Mouse (Mus musculus) layer of hippocampus, postnatal 36 days (tissue): ENCODE results near the gene Tmem132d. TPM values are rescaled to one million over a fixed set of nuclear protein-coding genes. Genes with fewer than 3 reads are reported as not detected.

ENCODE experiments used
- DNase-seq, 2 experiments: peaks; one replicate each; pipeline ENCODE4 v3.0.0; 2022
- total RNA-seq, 2 experiments: library from RNA; stranded (reverse); gene quantifications; 2 replicates each; pipeline ENCODE4 v1.2.3; 2021

Tmem132d gene
- total RNA-seq, 2 experiments from 2014 or later = 14.6 to 20.2 TPM

DNA sequence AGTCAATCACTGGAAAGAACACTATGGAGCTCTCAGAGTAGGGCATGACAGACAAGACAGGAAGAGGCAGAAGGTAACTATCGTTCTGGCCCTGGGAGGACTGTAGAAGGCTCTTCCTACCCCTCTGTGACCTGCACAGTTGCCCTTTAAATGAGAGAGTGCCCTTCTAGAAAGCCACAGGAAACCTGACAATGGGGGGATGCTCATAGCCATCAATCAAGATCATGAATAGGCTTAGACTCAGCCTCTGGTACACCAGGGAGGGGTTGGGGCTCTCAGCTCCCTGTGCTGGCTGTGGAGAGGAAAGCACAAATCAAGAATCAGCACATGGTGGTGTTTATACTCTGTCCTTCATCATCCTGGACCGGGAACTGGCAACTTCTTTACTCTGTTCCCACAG is 227.2 kb downstream of the Tmem132d start:
- no peak for DNase-seq

DNA sequence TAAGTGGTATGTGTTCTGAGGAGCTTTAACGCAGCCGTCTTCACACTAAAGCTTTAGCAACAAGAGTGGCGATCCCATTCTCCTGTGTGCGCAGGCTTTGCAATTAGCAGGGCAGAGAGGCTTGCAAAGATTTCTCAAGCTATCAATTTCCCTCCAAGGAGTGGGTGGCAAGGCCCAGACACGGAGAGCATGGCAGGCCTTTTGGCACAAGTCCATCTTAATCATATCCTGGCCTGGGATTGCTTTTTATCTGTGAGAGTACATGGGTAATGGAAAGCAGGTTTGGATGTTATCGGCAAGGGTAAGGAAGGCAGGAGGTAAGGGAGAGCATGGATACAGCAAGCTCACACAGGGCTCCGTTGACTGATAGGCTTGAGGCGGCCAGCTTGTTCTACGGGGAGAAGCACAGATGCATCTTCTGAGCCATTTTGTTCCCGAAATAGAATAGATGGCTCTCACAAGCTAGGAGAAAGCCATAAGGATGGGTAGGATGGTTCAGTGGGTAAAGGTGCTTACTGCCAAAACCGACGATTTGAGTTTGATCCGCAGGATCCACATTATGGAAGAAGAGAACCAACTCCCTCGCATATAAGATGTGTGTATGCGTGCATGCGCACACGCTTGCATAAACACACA is 228.1 kb downstream of the Tmem132d start:
- DNase-seq = no peak

DNA sequence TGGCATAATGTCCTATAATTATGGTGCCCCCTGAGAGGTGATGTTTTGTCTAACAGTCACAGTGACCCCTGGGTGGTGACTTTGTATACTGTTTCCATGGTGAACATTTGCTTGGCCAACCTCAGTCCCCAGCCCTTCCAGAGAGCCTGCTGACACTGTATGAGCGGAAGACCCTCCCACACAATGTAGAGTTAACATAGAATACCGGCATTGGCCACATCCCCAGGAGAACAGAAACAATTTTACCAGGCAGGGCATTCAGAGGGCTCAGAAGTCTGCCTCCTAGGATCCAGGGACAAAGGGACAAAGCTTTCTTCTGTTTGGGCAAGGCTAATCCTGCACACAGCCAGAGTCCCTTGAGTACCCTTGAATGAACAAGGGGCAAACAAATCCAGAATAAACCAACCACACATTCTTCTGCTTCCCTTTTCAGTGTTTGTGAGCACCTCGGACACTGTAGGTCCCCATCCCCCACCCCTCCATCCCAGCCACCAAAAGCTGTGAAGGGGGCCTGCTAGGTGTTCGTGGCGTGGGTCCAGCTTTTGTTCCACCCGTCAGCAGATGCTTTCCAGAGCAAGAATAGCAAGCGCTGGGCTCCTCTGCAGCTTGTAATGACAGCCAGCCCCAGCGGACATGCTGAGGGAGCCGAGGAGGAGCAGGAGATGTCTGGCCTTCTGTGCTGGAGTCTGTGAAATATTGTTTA is 228.8 kb downstream of the Tmem132d start:
- no peak for DNase-seq

DNA sequence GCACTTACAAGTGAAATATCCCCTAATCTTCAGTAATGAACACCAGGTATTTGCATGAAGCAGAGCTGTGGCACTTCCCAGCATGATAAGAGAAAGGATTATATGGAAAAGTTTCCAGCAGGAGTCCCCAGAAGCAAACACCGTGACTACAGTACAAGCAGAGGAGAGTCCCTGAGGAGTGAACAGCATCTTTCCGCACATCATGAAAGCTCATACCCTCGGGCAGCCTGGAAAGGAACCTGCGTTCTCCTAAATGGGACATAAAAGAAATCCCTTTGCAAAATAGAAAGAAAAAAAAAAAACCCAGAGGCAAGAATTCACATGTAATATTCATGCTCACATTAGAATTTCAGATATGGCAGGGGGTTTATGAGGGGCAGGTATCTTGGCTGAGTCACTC is 238.8 kb downstream of the Tmem132d start:
- DNase-seq = no peak

DNA sequence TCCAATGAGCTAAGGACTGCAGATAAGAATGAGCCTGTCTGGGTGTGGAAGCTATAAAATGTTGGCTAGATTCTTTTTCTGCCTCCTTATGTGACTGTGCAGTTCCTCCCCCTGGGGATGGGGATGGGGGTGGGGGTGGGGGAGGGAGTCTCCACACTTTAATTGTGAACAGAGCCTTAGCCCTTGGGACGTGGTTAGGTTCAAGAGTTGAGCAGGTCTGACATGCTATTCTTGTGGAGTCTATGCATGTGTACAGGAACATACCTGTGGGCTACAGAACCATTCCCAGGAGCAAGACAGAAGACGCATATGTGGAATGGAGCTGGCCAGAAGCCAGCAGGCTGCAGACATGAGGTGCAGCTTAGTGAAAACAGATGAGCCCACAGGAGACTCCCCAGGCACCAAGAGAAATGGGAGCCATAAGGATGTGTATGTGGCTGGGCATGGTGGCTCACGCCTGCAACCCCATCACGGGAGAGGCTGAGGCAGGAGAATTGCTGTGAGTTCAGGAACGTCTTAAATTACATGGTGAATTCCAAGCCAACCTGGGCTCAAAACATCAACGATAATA is 240.3 kb downstream of the Tmem132d start:
- no peak for DNase-seq

DNA sequence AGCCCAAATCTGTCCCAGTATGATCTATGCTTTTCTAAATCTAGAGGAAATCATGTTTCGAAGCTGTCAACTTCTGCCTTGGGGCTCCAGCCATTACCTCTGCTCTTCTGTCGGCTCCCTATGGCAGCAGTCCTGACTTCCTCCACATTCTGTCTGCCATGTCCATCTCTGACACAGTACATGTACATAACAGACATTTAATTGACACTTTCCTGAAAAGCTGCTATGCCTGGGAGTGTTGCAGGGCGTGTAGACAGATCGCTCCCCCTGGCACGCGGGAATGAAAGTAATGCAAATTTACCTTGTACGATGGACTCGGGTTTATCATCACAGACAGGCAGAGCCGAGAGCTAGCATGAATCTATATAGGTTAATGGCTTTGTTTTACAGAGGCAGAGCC is 241.2 kb downstream of the Tmem132d start:
- DNase-seq = no peak

DNA sequence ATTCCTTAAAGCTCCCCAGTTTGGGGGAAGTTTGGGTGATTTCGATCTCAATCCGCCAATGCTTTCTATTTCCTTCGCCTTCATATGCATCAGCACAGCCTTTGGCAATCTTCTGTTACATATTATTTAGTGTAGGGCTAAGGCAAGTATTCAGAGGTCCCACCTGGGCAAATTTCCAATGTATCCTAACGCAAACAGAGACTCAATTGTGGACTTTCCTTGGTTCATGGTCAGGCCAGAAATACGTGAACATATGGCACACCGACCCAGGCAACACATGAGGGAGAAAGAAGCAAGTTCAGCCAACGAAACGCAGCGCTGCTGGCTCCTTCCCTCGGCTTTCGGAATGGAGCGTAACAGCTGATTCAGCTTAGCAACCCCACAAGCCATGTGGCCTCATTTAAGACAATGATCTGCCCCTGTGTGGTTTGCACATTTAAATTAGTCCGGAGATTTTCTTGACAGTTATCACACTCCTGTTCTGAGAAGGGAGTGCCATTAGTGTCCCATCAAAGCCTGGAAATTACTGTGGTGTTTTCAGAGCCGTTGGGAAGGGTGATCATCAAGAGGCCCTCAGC is 242.5 kb downstream of the Tmem132d start:
- DNase-seq = no peak

DNA sequence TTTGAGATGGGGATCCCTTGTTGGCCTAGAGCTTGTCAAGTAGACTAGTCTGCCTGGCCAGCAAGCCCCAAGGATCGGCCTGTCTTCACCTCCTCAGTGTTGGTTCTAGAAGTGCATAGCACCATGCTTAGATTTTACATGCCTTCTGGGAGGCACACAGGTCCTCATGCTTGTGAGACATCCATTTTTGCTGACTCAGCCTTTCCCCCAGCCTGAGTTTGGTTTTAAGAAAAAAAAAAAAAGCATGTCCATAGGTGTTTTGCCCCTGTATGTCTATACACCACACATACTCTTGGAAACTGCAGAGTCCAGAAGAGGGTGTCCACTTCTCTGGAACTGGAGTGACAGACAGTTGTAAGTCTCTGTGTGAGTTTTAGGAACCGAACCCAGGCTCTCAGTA is 256.6 kb downstream of the Tmem132d start:
- no peak for DNase-seq

DNA sequence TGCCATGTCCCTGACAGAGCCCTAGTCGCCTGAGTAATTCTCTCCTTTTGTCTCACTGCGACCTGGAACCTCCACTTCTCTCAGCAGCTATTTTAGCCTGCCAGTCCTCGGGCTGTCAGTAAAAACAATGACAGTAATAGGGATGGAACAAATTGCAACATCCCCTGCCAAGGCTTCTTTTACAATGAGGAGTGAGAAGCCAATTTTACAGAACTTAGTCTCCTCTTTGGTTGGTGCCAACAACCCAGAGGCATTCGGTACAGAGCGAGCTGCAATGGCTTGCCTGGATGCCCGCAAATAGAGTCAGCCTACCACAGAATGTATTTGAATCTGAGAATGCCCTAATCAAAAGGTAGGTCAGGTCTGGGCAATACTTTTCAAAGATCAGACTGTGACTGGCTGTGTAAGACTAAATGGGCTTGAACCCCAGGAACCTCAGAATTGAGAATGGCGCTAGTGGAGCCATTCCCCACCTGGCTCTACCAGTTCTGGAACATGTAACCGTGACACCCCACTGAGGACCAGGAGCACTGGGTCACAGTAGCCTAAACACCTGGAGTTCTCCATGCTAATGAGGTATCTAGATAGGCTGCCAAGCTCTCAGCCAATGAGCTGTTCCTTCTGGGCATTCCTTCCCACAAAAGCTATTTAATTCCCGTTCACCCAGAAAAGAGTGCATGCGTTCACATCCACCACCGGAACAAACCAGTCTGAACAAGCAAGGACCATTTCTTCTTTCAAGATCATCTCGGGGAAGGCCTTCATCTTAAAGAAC is 273.8 kb downstream of the Tmem132d start:
- DNase-seq = peak; percentile 31 to 44

DNA sequence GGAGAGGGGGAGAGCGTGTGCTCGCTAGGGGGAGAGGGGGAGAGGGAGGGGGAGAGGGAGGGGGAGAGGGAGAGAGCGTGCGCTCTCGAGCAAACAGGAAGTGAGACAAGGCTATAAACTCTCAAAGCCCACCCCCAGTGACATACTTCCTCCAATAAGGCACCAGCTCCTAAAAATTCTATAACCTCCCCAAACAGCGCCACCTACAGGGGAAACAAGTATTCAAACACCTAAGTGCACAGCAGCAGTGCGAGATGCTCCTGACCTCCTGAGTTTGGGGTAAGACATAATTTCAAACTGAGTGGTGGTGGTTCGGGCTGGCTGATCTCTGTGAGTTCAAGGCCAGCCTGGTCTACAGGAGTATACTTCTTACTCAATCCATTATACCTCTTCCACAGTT is 281.4 kb downstream of the Tmem132d start:
- DNase-seq = no peak

DNA sequence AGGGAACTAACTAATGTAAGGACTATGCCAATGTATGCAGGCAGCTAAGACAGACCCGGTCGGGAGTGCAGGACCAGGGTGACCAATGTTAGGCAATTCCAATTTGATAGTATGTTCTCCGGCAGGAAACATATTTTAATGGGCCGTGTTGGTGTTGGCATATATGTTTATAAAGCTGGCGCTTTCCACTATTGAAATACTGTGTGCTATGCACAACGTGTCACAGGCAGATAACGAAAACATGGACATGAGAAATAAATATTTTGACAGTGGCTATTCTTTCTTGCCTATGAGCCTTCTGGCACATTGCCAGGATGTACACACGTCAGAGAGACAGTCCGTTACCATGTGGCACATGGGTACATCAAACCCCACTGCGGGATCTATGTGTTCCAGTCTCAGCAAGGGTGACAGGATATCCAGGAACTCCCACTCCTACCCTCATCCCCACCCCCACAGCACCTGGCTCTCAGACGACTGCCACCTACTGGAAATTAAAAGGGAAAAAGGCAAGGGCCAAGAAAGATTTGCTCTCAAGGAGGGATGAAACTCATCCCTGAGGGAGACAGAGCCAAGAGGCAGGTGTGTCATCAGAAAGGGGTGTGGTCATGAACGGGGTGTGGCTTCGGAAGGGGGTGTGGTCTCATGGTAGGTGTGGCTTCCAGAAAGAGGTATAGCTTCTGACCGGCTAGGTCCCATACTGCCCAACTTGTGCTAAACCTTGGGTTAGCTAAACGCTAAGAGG is 285.8 kb downstream of the Tmem132d start:
- DNase-seq = no peak

DNA sequence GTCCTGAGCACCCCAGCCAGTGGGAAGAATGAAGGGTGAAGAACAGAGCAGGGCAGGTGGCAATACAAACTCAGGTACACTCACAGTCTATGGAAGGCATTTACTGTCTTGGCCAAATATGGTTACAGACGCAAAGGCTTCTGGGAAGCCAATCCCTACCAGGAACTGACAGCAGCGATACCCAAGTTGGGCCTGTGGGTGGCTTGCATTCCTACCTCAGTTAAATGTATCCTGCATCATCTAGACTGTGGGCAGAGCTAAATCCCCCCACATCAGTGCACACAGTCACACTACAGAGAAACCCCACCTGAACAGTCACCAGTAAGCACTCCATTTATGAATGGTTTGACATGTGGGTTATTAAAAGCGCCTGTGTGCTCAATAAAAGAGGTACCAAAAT is 288.1 kb downstream of the Tmem132d start:
- no peak for DNase-seq

DNA sequence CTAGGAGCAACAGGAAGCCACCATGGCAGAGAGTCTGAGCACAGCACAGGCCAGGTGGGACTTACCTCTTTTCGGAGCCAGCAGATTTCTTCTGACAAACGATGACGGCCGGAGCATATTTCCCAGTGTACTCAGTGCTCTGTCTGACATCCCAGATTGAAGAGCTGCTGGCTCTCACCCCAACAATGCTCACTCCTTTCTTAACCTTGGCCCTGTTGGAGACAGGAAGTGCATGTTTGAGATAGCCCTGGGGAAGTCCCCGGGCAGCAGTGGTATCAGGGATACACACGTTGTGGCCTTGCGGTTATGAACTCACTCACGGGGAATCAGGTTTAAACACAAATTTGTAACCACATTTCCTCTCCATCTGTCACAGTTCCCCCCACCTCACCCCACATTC is 296.1 kb downstream of the Tmem132d start:
- DNase-seq = no peak

DNA sequence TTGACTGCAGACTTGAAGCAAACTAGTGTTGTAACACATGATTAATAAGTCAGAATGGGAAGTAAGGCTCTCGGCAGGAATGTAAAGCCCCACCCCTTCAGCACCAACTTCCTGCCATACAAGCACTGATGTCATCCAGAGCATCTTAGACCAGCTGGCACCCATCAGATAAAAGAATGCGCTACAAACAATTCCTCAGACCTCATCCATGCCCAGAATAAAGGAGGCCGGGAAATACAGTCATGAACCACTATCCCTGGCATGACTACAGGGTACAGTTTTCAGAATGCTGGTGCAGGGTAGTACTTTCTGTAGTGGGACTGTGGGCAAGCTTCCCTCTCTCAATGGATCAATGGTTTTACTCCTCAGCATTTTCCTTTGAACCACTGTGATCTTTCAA is 310.2 kb downstream of the Tmem132d start:
- no peak for DNase-seq

DNA sequence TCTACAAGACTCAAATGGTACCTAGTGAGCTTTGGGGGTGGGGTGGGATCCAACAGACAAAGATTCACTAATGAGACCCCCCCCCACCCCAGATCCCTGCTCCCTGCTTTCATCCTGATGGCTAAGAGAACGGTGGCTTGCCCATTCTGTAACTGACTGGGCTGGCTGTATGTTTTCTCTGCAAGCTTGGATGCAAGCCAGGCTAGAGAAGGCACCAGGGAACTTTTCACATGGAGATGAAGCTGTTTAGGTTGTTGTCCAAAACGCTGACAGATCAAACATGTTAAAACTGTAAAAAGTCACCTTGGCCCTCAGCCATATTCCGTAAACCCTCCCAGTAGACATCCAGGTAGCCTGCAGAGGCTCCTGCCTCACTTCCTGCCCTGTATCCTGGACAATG is 313.7 kb downstream of the Tmem132d start:
- DNase-seq = no peak

DNA sequence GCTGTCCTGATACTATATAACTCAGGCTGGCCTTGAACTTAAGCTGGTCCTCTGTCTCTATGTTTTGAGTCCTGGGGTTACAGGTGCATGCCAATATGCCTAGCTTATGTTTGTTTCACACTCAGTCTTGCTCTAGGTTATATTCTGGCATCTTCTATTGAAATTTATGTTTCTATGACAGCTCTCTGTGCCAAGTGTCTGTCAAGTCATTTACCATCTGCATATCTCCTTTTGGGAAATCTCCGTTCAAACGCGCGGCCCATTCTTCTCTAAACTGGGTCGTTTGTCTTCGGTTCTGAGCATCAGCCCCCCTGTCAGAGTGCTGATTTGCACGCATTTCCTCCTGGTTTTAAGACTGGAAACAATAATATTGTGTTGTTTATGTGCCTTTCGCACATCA is 319.8 kb downstream of the Tmem132d start:
- DNase-seq = no peak

DNA sequence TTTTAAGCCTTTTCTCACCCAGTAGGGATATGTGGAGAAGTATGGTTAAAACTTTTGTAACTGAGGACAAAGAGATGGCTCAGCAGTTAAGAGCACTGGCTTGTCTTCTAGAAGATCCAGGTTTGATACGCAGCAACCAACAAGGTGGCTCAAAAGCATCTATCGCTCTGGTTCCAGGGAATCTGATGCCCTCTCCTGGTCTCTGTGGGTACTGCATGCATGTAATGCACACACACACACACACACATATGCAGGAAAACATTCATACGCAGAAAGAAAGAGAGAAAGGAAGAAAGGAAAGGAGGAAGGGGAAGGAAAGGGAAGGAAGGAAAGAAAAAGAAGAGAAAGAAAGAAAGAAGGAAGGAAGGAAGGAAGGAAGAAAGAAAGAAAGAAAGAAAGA is 320.4 kb downstream of the Tmem132d start:
- no peak for DNase-seq

DNA sequence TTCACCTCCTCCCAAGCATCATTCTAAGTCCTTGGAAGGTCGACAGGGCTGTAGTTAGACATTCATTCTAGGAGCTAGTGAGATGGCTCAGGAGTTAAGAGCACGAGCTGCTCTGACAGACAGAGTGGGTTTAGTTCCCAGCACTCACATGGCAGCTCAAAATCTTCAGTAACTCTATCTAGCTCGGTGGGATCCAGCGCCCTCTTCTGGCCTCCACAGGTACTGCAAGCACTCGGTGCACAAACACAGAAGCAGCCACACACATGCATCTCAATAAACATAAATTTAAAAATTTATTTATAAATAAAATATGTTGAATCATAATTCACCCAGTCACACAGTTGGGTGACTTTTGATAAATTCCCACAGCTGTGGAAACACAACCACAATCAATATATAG is 321.2 kb downstream of the Tmem132d start:
- DNase-seq = no peak

DNA sequence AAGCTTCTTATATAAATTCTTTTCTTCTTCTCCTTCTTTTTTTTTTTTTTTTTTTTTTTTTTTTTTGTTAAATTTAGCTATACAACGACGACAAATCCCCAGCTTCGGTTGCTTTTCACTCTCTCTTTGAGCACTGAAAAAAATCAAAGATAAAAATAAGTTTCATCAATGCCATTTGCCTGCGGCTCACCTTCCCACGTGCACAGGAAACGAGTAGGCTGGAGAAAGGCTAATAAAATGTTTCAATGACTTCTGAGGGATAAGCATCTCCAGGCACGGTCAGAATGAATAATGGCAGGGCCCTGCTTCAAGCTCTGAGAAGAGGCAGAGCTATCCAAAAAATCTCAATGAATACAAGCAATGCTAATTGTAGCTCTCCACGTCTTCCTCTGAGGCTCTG is 330.3 kb downstream of the Tmem132d start:
- DNase-seq = no peak

DNA sequence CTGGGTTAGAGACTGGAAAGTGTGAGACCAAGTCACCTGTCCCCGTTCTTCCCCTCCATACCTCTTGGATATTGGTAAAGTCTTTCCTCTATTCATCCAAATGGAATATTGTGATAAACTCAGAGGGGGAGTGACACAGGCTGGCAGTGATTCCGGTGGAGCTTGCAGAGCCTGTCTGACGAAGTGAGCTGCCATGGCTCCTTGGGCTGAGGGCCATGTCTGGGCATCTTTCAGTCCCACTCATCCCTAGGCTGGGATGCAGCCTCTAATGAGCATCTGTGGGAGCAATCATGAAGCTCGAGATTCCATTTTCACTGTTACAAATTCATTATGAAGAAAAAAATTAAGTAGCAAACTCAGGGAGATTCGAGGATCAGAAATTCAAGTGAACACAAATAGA is 332.5 kb downstream of the Tmem132d start:
- DNase-seq = no peak

DNA sequence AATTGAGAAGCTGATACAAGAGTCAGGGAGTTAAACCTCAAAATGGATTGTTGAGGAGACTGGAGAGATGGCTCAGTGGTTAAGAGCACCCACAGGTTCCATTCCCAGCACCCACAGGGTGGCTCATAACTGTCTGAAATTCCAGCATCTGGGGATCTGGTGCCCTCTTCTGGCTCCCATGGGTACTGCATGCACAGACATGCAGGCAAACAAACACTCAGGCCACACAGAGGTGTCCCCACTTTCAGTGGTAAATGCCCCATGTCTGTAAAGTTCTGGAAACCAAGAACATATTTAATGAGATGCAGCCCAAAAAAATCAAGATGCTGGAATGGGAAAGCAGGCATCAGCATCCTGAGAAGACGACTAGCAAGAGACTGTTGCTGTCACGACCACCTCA is 333.4 kb downstream of the Tmem132d start:
- DNase-seq = no peak

DNA sequence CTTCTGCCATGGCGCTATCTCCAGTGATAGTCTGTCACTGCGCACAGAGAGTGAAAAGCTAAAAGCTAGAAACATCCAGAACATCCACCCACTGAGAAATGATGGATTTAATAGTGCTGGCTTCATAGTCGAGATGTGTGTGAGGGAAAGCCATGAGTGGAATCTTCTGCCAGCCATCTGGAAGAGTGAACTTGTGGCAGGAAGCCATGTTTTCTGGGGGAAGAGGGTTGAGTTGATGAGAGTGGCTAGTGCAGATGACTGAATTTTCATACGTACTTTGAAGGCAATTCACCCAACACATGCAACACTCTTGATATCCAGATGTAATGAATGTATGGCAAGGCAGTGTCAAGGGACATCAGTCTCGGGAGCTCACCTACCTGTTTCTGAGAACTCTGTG is 342.3 kb downstream of the Tmem132d start:
- DNase-seq = no peak
